Mouse (Mus musculus): ENCODE measurements at regions not wholly inside any gene's neighbourhood (a gene's known extent, or its start where the extent isn't known, plus 50 kb on each side); places are given as distances from the start of the nearest gene placed in this dataset.

GRCm38 (mm10) chr15:50942429-50942828, 2942.3 kb upstream of the Gm7489 start:
- DNase-seq (no peak), ATAC-seq (no peak)
- H3K4me3 ChIP-seq (ENCODE audit: low read depth, low read length), result no peak overlapping the region
- TF ChIP-seq EP300 (IDR thresholded peaks at IDR 0.05; ENCODE audit: low read depth), result no peak
- TF ChIP-seq CTCF (IDR thresholded peaks at IDR 0.05; ENCODE audit: low read depth), result no peak
- 78% methylated on average over 5 of the region's 5 CpGs for WGBS (ENCODE audit: insufficient replicate concordance)
- H3K27ac ChIP-seq (ENCODE audit: low read depth), result no peak overlapping the region
- no peaks in the 10 kb centered on the region for H3K4me1 ChIP-seq (ENCODE audit: insufficient read depth)
- no peak overlapping the region for H3K4me2 ChIP-seq (ENCODE audit: low read depth, low read length)
- H3K27me3 ChIP-seq (ENCODE audit: insufficient read depth, low read length), result no peaks in the 10 kb centered on the region
- no peaks in the 10 kb centered on the region for H3K36me3 ChIP-seq (replicated peaks; ENCODE audit: insufficient read depth, low read length)
- no peaks in the 10 kb centered on the region for H3K9me3 ChIP-seq (ENCODE audit: low read length)
- no peak overlapping the region for H3K9ac ChIP-seq (replicated peaks)

- Histone ChIP-seq H3K27ac (ENCODE audit: low read depth) (no peak overlapping the region), H3K4me2 (ENCODE audit: low read depth, low read length) (no peak overlapping the region), H3K9me3 (ENCODE audit: low read length) (no peaks in the 10 kb centered on the region), H3K9ac (replicated peaks) (no peak overlapping the region), H3K36me3 (replicated peaks; ENCODE audit: insufficient read depth, low read length) (no peaks in the 10 kb centered on the region), H3K4me1 (ENCODE audit: insufficient read depth) (no peaks in the 10 kb centered on the region), H3K4me3 (ENCODE audit: low read depth, low read length) (no peak overlapping the region), H3K27me3 (ENCODE audit: insufficient read depth, low read length) (no peaks in the 10 kb centered on the region)
- WGBS (ENCODE audit: insufficient replicate concordance), result 81% methylated on average over 4 of the region's 4 CpGs
- ATAC-seq (no peak), DNase-seq (no peak)
- no peak for TF ChIP-seq EP300 (IDR thresholded peaks at IDR 0.05; ENCODE audit: low read depth)
- TF ChIP-seq CTCF (IDR thresholded peaks at IDR 0.05; ENCODE audit: low read depth), result no peak
Measured at GRCm38 (mm10) chr15:50944976-50945375, 2939.7 kb upstream of the Gm7489 start.

GRCm38 (mm10) chr15:50959109-50959508, 2925.6 kb upstream of the Gm7489 start:
- Histone ChIP-seq H3K36me3 (replicated peaks; ENCODE audit: insufficient read depth, low read length) (no peaks in the 10 kb centered on the region), H3K4me1 (ENCODE audit: insufficient read depth) (no peaks in the 10 kb centered on the region), H3K4me2 (ENCODE audit: low read depth, low read length) (no peak overlapping the region), H3K27ac (ENCODE audit: low read depth) (no peak overlapping the region), H3K9me3 (ENCODE audit: low read length) (no peaks in the 10 kb centered on the region), H3K27me3 (ENCODE audit: insufficient read depth, low read length) (no peaks in the 10 kb centered on the region), H3K4me3 (ENCODE audit: low read depth, low read length) (no peak overlapping the region), H3K9ac (replicated peaks) (no peak overlapping the region)
- TF ChIP-seq EP300 (IDR thresholded peaks at IDR 0.05; ENCODE audit: low read depth) (no peak), CTCF (IDR thresholded peaks at IDR 0.05; ENCODE audit: low read depth) (no peak)
- DNase-seq, result no peak
- ATAC-seq, result no peak
- 74% methylated on average over 3 of the region's 3 CpGs for WGBS (ENCODE audit: insufficient replicate concordance)

- no peaks in the 10 kb centered on the region for H3K9me3 ChIP-seq (ENCODE audit: low read length)
- ATAC-seq (no peak), DNase-seq (no peak)
- TF ChIP-seq CTCF (IDR thresholded peaks at IDR 0.05; ENCODE audit: low read depth), result no peak
- TF ChIP-seq EP300 (IDR thresholded peaks at IDR 0.05; ENCODE audit: low read depth), result no peak
- H3K36me3 ChIP-seq (replicated peaks; ENCODE audit: insufficient read depth, low read length), result no peaks in the 10 kb centered on the region
- H3K4me3 ChIP-seq (ENCODE audit: low read depth, low read length), result no peak overlapping the region
- no peak overlapping the region for H3K4me2 ChIP-seq (ENCODE audit: low read depth, low read length)
- no peak overlapping the region for H3K9ac ChIP-seq (replicated peaks)
- no peaks in the 10 kb centered on the region for H3K27me3 ChIP-seq (ENCODE audit: insufficient read depth, low read length)
- no peaks in the 10 kb centered on the region for H3K4me1 ChIP-seq (ENCODE audit: insufficient read depth)
- no peak overlapping the region for H3K27ac ChIP-seq (ENCODE audit: low read depth)
- 77% methylated on average over 5 of the region's 5 CpGs for WGBS (ENCODE audit: insufficient replicate concordance)
Measured at GRCm38 (mm10) chr15:50963606-50964005, 2921.1 kb upstream of the Gm7489 start.

- H3K4me3 ChIP-seq (ENCODE audit: low read depth, low read length), result no peak overlapping the region
- H3K9ac ChIP-seq (replicated peaks), result no peak overlapping the region
- WGBS (ENCODE audit: insufficient replicate concordance), result 81% methylated on average over 2 of the region's 2 CpGs
- TF ChIP-seq CTCF (IDR thresholded peaks at IDR 0.05; ENCODE audit: low read depth) (no peak), EP300 (IDR thresholded peaks at IDR 0.05; ENCODE audit: low read depth) (no peak)
- no peaks in the 10 kb centered on the region for H3K27me3 ChIP-seq (ENCODE audit: insufficient read depth, low read length)
- H3K4me2 ChIP-seq (ENCODE audit: low read depth, low read length), result no peak overlapping the region
- no peak for ATAC-seq
- no peaks in the 10 kb centered on the region for H3K36me3 ChIP-seq (replicated peaks; ENCODE audit: insufficient read depth, low read length)
- H3K4me1 ChIP-seq (ENCODE audit: insufficient read depth), result no peaks in the 10 kb centered on the region
- no peak overlapping the region for H3K27ac ChIP-seq (ENCODE audit: low read depth)
- DNase-seq, result no peak
- H3K9me3 ChIP-seq (ENCODE audit: low read length), result no peaks in the 10 kb centered on the region
Measured at GRCm38 (mm10) chr15:50964236-50964635, 2920.5 kb upstream of the Gm7489 start.

- H3K9ac ChIP-seq (replicated peaks), result no peak overlapping the region
- no peaks in the 10 kb centered on the region for H3K9me3 ChIP-seq (ENCODE audit: low read length)
- TF ChIP-seq EP300 (IDR thresholded peaks at IDR 0.05; ENCODE audit: low read depth) (no peak), CTCF (IDR thresholded peaks at IDR 0.05; ENCODE audit: low read depth) (no peak)
- no peak for DNase-seq
- H3K36me3 ChIP-seq (replicated peaks; ENCODE audit: insufficient read depth, low read length), result no peaks in the 10 kb centered on the region
- no peak for ATAC-seq
- no peak overlapping the region for H3K4me3 ChIP-seq (ENCODE audit: low read depth, low read length)
- no peaks in the 10 kb centered on the region for H3K27me3 ChIP-seq (ENCODE audit: insufficient read depth, low read length)
- 61% methylated on average over 2 of the region's 2 CpGs for WGBS (ENCODE audit: insufficient replicate concordance)
- H3K4me2 ChIP-seq (ENCODE audit: low read depth, low read length), result no peak overlapping the region
- no peaks in the 10 kb centered on the region for H3K4me1 ChIP-seq (ENCODE audit: insufficient read depth)
- H3K27ac ChIP-seq (ENCODE audit: low read depth), result no peak overlapping the region
Measured at GRCm38 (mm10) chr15:50967176-50967575, 2917.5 kb upstream of the Gm7489 start.

- H3K4me2 ChIP-seq (ENCODE audit: low read depth, low read length), result no peak overlapping the region
- H3K4me1 ChIP-seq (ENCODE audit: insufficient read depth), result no peaks in the 10 kb centered on the region
- H3K27me3 ChIP-seq (ENCODE audit: insufficient read depth, low read length), result no peaks in the 10 kb centered on the region
- no peak for ATAC-seq
- H3K9me3 ChIP-seq (ENCODE audit: low read length), result no peaks in the 10 kb centered on the region
- no peaks in the 10 kb centered on the region for H3K36me3 ChIP-seq (replicated peaks; ENCODE audit: insufficient read depth, low read length)
- TF ChIP-seq CTCF (IDR thresholded peaks at IDR 0.05; ENCODE audit: low read depth), result no peak
- no peak for TF ChIP-seq EP300 (IDR thresholded peaks at IDR 0.05; ENCODE audit: low read depth)
- H3K27ac ChIP-seq (ENCODE audit: low read depth), result no peak overlapping the region
- H3K4me3 ChIP-seq (ENCODE audit: low read depth, low read length), result no peak overlapping the region
- DNase-seq, result no peak
- WGBS (ENCODE audit: insufficient replicate concordance), result 74% methylated on average over 4 of the region's 4 CpGs
- H3K9ac ChIP-seq (replicated peaks), result no peak overlapping the region
Measured at GRCm38 (mm10) chr15:50970637-50971036, 2914.1 kb upstream of the Gm7489 start.
